Mouse (Mus musculus) skeletal muscle tissue, adult 2 months (tissue): ENCODE results near the gene Tbc1d2.
"Not testable (repeated sequence)": the region's sequence is repeated elsewhere in the genome, so short reads cannot be mapped to it uniquely, and the experiment has no call there.

Experiments
- DNase-seq: peaks from one replicate; pipeline ENCODE4 v3.0.0-alpha.2; 2012; ENCODE audit warnings: low read depth, low spot score

Tbc1d2 gene

DNA sequence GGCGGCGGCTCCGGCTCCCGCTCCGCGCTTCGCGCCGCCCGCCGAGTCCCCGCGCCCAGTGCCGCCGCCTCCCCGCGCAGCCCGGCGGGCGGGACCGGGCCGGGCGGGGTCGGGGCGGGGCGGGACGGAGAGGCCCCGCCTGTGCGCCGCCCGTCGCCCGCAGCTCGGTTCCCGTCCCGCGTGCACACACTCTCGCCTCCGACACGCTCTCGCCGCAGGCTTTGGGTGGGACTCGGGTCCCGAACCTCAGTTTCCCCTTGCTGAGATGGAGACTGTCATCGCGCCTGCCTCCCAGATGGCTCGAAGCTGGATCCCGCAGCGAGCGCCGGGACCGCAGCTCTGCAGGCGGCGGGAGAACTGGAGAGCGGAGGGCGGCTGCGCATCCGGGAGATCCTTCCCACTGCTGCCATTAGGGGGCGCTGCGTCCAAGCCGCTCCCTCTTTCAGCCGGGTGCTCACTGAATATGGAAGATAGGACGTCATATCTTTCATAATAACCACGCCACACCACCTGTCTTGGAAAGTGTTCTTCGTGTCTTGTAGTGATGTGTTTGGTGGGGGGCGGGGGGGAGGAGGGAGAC, 48.1 kb downstream of the Tbc1d2 start, which contains the start of gene Coro2a:
TSS of gene Coro2a (minus strand) at position 359 of the 580 bp plus-strand sequence.
- peak; percentile 50 for DNase-seq

DNA sequence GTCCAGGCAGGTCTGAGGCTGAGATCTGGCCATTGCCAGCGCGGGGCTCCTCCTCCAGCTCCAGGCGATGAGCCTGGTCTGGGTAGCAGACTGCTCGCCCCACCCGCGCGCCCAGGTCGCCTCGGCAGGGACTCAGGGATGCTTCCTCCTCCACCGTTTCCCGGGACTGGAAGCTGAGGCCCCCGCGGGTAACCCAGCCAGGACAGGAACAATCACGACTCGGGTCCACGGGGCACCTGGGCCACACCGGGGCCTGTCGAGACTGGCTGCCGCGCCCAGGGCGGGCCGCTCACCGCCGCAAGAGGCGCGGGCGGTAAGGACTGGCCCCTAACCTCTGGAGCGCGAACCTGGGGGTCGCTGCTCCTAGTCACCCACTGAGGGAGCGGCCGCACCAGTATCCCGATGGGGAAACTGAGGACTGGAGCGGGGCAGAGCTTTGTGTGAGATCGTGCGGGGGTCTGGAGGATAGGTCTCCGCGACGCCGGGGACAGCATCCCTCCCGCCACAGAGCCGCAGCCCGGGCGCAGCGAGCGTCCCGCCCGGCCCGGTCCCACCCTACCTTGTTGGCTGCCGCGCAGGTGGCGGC, 48.7 kb downstream of the Tbc1d2 start:
- no peak for DNase-seq

DNA sequence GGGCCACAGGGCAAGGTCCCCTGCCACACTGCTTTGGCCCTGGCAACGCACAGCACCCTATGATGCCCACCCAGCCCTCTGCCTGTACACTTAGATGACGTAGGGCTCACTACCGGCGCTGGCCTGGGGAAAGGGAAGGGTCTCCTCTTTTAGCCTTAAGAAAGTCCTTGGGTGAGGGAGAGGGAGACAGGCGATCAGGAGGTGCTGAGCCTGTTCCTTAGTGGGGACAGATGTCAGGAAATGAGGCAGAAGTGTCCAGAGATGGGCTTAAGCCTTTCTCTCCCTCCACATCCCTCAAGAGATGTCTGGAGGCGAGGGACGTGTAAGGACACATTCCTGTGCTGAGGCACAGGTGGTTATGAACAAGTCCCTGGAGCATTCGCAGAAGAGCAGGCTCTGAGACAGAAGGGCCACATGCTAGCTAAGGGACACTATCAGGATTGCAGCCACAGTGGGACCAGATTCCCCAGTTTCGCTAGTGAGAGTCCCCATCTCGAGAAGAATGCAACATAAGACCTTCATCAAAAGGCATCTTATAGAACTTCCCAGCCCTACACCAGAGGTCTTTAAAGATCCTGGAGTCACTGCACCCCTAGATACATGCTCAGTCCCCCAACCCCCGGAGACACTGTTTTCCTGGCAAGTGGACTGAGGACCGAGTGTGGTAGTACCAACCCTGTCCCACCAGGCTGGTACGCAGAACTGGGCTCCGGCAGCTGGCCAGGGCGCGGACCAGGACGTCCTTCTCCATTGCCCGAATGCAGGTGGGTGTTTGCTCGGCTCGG, 49.3 kb downstream of the Tbc1d2 start:
- DNase-seq: no peak

DNA sequence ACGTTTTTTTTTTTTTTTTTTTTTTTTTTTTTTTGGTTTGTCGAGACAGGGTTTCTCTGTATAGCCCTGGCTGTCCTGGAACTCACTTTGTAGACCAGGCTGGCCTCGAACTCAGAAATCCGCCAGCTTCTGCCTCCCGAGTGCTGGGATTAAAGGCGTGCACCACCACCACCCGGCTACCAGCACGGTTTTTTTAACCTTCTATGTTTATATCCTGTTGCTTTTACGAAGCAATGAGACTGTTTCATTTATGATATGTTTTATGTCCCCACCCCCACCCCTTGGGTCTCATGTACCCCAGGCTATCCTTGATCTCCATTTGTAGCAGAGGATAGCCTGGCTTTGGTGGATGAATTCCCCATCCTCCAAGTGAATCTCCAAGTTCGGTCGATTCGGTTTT, 50.4 kb downstream of the Tbc1d2 start:
- DNase-seq: not testable (repeated sequence)

- DNase-seq: no peak
Observed at GRCm38 (mm10) chr4:46598981-46599380, 51.0 kb downstream of the Tbc1d2 start.

GRCm38 (mm10) chr4:46598111-46598510, 51.9 kb downstream of the Tbc1d2 start:
- DNase-seq: no peak

GRCm38 (mm10) chr4:46597286-46597961, 52.6 kb downstream of the Tbc1d2 start:
- no peak for DNase-seq

GRCm38 (mm10) chr4:46596398-46596797, 53.6 kb downstream of the Tbc1d2 start:
- no peak for DNase-seq

- no peak for DNase-seq
Observed at GRCm38 (mm10) chr4:46594131-46594530, 55.9 kb downstream of the Tbc1d2 start.

GRCm38 (mm10) chr4:46593472-46593871, 56.5 kb downstream of the Tbc1d2 start:
- no peak for DNase-seq

- peak; percentile 19 for DNase-seq
Observed at GRCm38 (mm10) chr4:46591833-46592520, 58.0 kb downstream of the Tbc1d2 start.

- no peak for DNase-seq
Observed at GRCm38 (mm10) chr4:46590810-46591209, 59.2 kb downstream of the Tbc1d2 start.

- DNase-seq: no peak
Observed at GRCm38 (mm10) chr4:46589946-46590684, 59.9 kb downstream of the Tbc1d2 start.

- DNase-seq: no peak
Observed at GRCm38 (mm10) chr4:46589151-46589550, 60.9 kb downstream of the Tbc1d2 start.

GRCm38 (mm10) chr4:46586473-46586872, 63.5 kb downstream of the Tbc1d2 start:
- no peak for DNase-seq

DNA sequence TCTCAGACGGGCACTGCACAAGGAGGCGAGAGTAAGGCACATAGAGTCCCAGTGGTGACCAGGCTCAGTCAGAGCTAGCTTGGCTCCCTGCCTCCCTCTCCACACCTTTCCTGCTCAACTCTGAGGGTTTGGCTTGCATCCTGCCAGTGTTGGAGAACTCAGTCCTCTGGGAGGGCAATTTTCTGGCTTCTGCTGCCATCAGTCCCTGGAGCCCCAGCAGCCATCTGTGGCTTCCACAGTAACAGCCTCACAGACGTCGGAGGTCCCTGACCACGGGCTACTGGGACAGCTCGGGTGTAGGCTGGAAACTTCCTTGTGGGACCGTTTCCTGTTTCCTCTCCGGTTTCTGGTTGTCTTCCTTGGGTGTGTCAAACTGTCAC, 64.2 kb downstream of the Tbc1d2 start:
- DNase-seq: no peak

DNA sequence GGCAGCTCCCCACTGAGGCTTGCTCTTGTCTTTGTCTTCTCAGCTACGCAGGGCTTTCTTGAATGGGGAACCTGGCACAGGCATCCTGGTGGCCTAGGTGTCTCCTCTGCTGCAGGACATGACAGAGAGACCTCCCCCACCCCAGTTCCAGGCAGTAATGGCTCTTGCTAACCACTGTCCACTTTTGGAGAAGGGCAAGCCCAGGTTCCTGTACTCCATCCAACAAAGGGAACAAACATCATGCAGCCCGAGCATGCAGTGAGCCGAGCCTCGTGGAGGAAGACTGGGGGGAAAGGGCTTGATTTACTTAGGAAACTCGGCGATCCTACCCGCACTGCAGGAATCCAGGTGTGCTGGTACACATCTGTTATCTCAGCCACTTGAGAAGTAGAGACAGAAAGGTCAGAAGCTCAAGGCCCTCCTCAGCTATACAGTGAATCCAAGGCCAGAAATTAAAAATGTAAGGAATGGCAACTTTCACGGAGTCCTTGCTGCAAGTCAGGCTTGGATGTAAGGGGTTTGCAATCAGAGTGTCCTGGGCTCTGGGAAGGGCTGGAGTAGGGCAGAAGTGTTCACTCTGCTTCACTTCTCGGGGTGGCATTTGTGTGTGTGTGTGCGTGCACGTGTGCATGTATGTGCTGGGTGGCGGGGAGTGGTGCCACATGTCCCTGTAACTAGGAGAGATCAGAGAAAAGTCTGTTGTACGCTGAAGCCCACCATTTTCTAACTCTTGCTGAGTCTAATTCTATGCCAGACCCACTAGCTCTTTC, 64.8 kb downstream of the Tbc1d2 start:
- DNase-seq: no peak

GRCm38 (mm10) chr4:46584536-46584935, 65.5 kb downstream of the Tbc1d2 start:
- not testable (repeated sequence) for DNase-seq

- DNase-seq: not testable (repeated sequence)
Observed at GRCm38 (mm10) chr4:46584084-46584483, 65.9 kb downstream of the Tbc1d2 start.

DNA sequence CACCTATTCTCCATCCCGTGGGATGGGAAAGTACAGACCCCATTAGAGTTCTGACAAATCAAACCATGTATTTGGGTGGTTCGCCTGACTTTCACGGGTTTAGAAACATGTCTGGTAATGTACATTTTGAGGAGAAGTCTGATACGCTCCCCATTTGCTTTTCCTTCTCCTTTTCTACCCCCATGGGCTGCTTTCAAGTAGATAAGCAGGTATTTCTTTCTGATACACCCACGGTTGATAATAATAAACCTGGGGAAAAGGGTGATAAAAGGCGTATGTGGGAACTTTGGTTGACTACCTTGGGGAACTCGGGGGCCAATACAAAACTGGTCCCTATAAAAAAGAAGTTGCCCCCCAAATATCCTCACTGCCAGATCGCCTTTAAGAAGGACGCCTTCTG, 68.0 kb downstream of the Tbc1d2 start:
- DNase-seq: not testable (repeated sequence)
